Mouse (Mus musculus): ENCODE measurements at regions not wholly inside any gene's neighbourhood (a gene's known extent, or its start where the extent isn't known, plus 50 kb on each side); places are given as distances from the start of the nearest gene placed in this dataset.
A peak's percentile ranks its signal among the peaks of the same experiment; 100 is the strongest.

DNA sequence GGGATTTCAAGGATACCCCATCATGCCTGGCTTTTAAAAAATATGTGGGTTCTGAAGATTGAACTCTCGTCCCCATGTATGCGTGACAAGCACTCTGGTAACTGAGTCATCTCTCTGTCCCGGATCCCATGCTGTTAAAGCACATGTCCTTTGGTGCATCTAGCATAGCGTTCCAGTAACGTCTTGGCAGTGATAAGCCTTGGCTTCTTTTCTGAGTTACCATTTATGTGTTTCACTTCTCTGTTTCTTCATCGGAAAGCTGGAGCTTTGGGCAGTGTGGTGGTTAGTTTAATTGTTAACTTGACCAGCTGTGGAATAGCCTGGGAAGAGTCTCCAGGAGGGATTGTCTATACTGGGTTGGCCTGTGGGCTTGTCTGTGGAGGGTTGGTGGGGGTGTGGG is 115.7 kb upstream of the Cxcr4 start:
- Histone ChIP-seq H3K4me1 (ENCODE audit: control insufficient read depth in 1 of 2, insufficient read depth in 2 of 2) (peaks cover 57 to 72% of the 10 kb centered on the region in 2 experiments), H3K36me3 (replicated peaks in 1 of 2; ENCODE audit: control insufficient read depth in 1 of 2, insufficient read depth in 1 of 2, low read length in 1 of 2) (no peaks in the 10 kb centered on the region), H3K27ac (ENCODE audit: insufficient read depth, low read depth) (no peak overlapping the region), H3K4me3 (replicated peaks in 1 of 3; ENCODE audit: low read depth in 2 of 3, low read length in 2 of 3, poor library complexity in 1 of 3) (no peak overlapping the region), H3K79me2 (replicated peaks; ENCODE audit: control insufficient read depth, extremely low read depth, insufficient read depth, poor library complexity, severe bottlenecking) (no peaks in the 10 kb centered on the region), H3K9me3 (replicated peaks; ENCODE audit: low read length) (no peaks in the 10 kb centered on the region), H3K9ac (ENCODE audit: insufficient read depth, low read depth) (no peak overlapping the region), H3K27me3 (replicated peaks) (no peaks in the 10 kb centered on the region), H3K4me2 (ENCODE audit: insufficient read depth, low read depth, poor library complexity, severe bottlenecking) (no peak overlapping the region)
- dilution Hi-C loops (cut with MboI; ENCODE audit: extremely low pct_ligation_motif_present, extremely low pct_unique_long_range_greater_than_20kb, low sequenced_read_pairs), result no loop called here
- in situ Hi-C loops (cut with MboI; ENCODE audit: low pct_ligation_motif_present, low pct_unique_long_range_greater_than_20kb, low sequenced_read_pairs), result no loop called here
- TF ChIP-seq NRF1 (IDR thresholded peaks at IDR 0.05; ENCODE audit: low read depth, low read length) (no peak), TCF12 (IDR thresholded peaks at IDR 0.05; ENCODE audit: low read depth, low read length) (no peak), KAT2A (IDR thresholded peaks at IDR 0.05; ENCODE audit: insufficient replicate concordance, low read length) (no peak), IRF4 (IDR thresholded peaks at IDR 0.05; ENCODE audit: low read depth, low read length) (peak; percentile 28; the same call in 1 of the 2 replicates)
- DNase-seq (ENCODE audit: extremely low read depth), result no peak

DNA sequence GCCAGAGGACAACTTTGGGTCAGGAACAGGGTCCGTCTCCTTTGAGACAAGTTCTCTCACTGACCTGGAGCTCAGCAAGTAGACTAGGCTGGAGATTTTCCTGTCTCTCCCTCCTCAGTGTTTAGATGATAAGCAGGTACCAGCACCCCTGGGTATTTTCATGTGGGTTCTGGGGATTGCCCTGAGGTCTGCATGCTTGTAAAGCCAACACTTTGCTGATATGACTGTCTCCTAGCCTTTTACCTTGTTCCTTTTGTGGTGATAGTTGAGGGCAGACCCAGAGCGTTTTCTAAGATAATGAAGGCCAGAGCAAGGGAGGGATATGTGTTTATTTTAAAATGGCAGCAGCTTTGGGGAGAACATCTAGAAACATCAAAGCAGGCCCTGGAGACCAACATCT is 114.1 kb upstream of the Cxcr4 start:
- H3K9me3 ChIP-seq (replicated peaks; ENCODE audit: low read length), result no peaks in the 10 kb centered on the region
- peaks cover 43 to 68% of the 10 kb centered on the region in 2 experiments for H3K4me1 ChIP-seq (ENCODE audit: control insufficient read depth in 1 of 2, insufficient read depth in 2 of 2)
- H3K4me3 ChIP-seq (replicated peaks in 1 of 3; ENCODE audit: low read depth in 2 of 3, low read length in 2 of 3, poor library complexity in 1 of 3), result no peak overlapping the region
- no peak overlapping the region for H3K4me2 ChIP-seq (ENCODE audit: insufficient read depth, low read depth, poor library complexity, severe bottlenecking)
- H3K36me3 ChIP-seq (replicated peaks in 1 of 2; ENCODE audit: control insufficient read depth in 1 of 2, insufficient read depth in 1 of 2, low read length in 1 of 2), result no peaks in the 10 kb centered on the region
- H3K27ac ChIP-seq (ENCODE audit: insufficient read depth, low read depth), result no peak overlapping the region
- TF ChIP-seq BHLHE40 (IDR thresholded peaks at IDR 0.05; ENCODE audit: low read depth, low read length), result no peak
- peak; percentile 62; the same call in 1 of the 2 replicates for TF ChIP-seq IRF4 (IDR thresholded peaks at IDR 0.05; ENCODE audit: low read depth, low read length)
- no peaks in the 10 kb centered on the region for H3K79me2 ChIP-seq (replicated peaks; ENCODE audit: control insufficient read depth, extremely low read depth, insufficient read depth, poor library complexity, severe bottlenecking)
- no peak for DNase-seq (ENCODE audit: extremely low read depth)
- dilution Hi-C loops (cut with MboI; ENCODE audit: extremely low pct_ligation_motif_present, extremely low pct_unique_long_range_greater_than_20kb, low sequenced_read_pairs) (no loop called here), in situ Hi-C loops (cut with MboI; ENCODE audit: low pct_ligation_motif_present, low pct_unique_long_range_greater_than_20kb, low sequenced_read_pairs) (no loop called here)
- no peaks in the 10 kb centered on the region for H3K27me3 ChIP-seq (replicated peaks)
- H3K9ac ChIP-seq (ENCODE audit: insufficient read depth, low read depth), result no peak overlapping the region

DNA sequence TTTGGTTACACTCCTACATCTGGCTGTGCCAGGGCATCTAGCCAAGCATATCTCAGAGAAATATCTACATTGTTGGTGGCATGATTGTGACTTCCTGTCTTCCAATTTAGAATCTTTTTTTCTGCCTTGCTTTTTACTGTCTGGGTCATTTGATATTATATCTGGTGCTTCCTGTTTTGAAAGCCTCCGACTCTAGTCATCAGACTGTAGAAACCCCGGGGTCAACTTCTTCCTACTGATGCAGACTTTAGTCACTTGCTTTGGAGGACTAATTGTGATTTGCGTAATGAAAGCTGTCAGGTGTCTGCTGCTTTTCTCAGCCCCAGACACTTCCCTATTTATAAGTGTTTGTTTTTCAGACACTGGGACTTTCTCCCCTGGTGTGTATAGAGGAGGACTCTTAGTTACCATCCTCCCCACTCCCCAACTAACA is 113.0 kb upstream of the Cxcr4 start:
- Histone ChIP-seq H3K79me2 (replicated peaks; ENCODE audit: control insufficient read depth, extremely low read depth, insufficient read depth, poor library complexity, severe bottlenecking) (no peaks in the 10 kb centered on the region), H3K4me1 (ENCODE audit: control insufficient read depth in 1 of 2, insufficient read depth in 2 of 2) (peaks cover 38 to 66% of the 10 kb centered on the region in 2 experiments), H3K4me2 (ENCODE audit: insufficient read depth, low read depth, poor library complexity, severe bottlenecking) (peak overlapping the region; percentile 54), H3K27me3 (replicated peaks) (no peaks in the 10 kb centered on the region), H3K9ac (ENCODE audit: insufficient read depth, low read depth) (no peak overlapping the region), H3K27ac (ENCODE audit: insufficient read depth, low read depth) (no peak overlapping the region), H3K36me3 (replicated peaks in 1 of 2; ENCODE audit: control insufficient read depth in 1 of 2, insufficient read depth in 1 of 2, low read length in 1 of 2) (no peaks in the 10 kb centered on the region), H3K4me3 (replicated peaks in 1 of 3; ENCODE audit: low read depth in 2 of 3, low read length in 2 of 3, poor library complexity in 1 of 3) (no peak overlapping the region), H3K9me3 (replicated peaks; ENCODE audit: low read length) (no peaks in the 10 kb centered on the region)
- TF ChIP-seq HCFC1 (IDR thresholded peaks at IDR 0.05; ENCODE audit: low read depth, low read length) (no peak), BHLHE40 (IDR thresholded peaks at IDR 0.05; ENCODE audit: low read depth, low read length) (peak; percentile 79), UBTF (IDR thresholded peaks at IDR 0.05; ENCODE audit: low read depth, low read length) (no peak), RCOR1 (conservative IDR thresholded peaks at IDR 0.05; ENCODE audit: low read depth, low read length) (no peak), ZKSCAN1 (IDR thresholded peaks at IDR 0.05; ENCODE audit: borderline replicate concordance, low read depth, low read length) (no peak), ETS1 (conservative IDR thresholded peaks at IDR 0.05; ENCODE audit: low read depth, low read length) (peak; percentile 82; the same call in 1 of the 2 replicates), TCF12 (IDR thresholded peaks at IDR 0.05; ENCODE audit: low read depth, low read length) (peak; percentile 49; the same call in 1 of the 2 replicates), POLR2AphosphoS2 (IDR thresholded peaks at IDR 0.05; ENCODE audit: low read depth, low read length) (no peak), IRF4 (IDR thresholded peaks at IDR 0.05; ENCODE audit: low read depth, low read length) (peak; percentile 36; the same call in 1 of the 2 replicates), EP300 (IDR thresholded peaks at IDR 0.05; ENCODE audit: low read length) (peak; percentile 52; the same call in 1 of the 2 replicates), CHD2 (IDR thresholded peaks at IDR 0.05; ENCODE audit: low read length) (no peak), SIN3A (IDR thresholded peaks at IDR 0.05; ENCODE audit: low read length) (peak; percentile 50; the same call in 1 of the 2 replicates), USF2 (conservative IDR thresholded peaks at IDR 0.05; ENCODE audit: low read depth, low read length) (no peak), MAX (IDR thresholded peaks at IDR 0.05; ENCODE audit: low read length) (no peak), MEF2A (IDR thresholded peaks at IDR 0.05; ENCODE audit: borderline replicate concordance, low read depth, low read length) (0 out of 2 replicates have a peak, but pooled peaks have one; percentile 68), ELF1 (IDR thresholded peaks at IDR 0.05; ENCODE audit: low read depth, low read length) (peak; percentile 60), NRF1 (IDR thresholded peaks at IDR 0.05; ENCODE audit: low read depth, low read length) (no peak)
- DNase-seq (ENCODE audit: extremely low read depth), result peak; percentile 81
- dilution Hi-C loops (cut with MboI; ENCODE audit: extremely low pct_ligation_motif_present, extremely low pct_unique_long_range_greater_than_20kb, low sequenced_read_pairs) (no loop called here), in situ Hi-C loops (cut with MboI; ENCODE audit: low pct_ligation_motif_present, low pct_unique_long_range_greater_than_20kb, low sequenced_read_pairs) (no loop called here)

All from CH12.LX (cell line).